Mouse (Mus musculus) embryonic fibroblast, embryonic 13.5 days (primary cell): ENCODE data around the gene Efna3.

Source experiments
- CTCF ChIP-seq: IDR thresholded peaks from 2 replicates; pipeline ENCODE4 v1.5.1; 2011; ENCODE audit warnings: mild to moderate bottlenecking, control low read depth, low read length, moderate library complexity, borderline replicate concordance; ENCODE audit not compliant: insufficient read depth
- POLR2A ChIP-seq: IDR thresholded peaks from 2 replicates; pipeline ENCODE4 v1.6.1; 2011; ENCODE audit warnings: low read depth, mild to moderate bottlenecking, control low read depth, low read length, moderate library complexity

DNA sequence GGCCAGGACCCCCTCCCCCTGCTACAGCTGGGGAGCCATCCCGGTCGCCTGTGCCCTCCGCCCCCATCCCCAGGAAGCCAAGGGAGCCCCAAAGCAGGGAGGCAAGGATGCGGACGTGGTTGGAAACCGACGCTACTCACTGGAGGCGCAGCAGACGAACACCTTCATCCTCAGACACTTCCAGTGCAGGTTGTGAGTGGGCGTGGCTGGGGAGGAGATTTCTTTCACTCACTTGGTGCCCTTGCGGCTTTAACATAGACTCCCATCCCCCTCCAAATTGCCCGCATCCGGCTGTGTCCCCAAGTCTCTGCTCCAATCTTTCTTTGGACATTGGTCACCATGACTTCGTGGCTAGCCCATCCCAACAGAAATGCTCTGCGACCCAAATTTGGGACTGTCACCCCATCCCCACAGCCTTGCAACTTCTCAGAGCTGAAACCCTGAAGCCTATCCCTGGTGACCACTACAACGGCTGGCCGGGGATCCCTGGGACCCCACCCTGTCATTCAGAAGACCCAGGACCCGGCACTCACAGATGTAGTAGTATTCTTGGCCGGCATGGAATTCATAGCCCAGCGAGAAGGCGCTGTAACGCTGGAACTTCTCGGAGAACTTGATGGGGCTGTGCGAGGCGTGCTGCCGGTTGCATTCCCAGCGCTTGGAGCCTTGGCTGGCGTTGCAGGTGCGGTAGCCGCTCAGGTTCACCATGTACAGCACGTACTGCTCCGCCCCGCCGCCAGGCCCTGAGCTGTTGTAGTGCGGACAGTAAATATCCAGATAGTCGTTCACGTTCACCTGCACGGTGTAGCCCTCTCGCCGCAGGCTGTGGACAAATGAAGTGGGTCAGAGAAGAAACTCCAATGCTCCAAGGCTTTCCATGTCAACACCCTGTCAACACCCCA lies 6.6 kb downstream of the Efna3 start:
- no peak for TF ChIP-seq POLR2A
- TF ChIP-seq CTCF: no peak
